Mouse (Mus musculus) effector memory CD4-positive, alpha-beta T cell, adult 7 months (primary cell): Measurements from ENCODE around the gene Psma7. TPM values are rescaled to one million over a fixed set of nuclear protein-coding genes. Genes with fewer than 3 reads are reported as not detected.

Experiments used
- polyA plus RNA-seq: library from polyadenylated mRNA; unstranded; fragments of 100-300 nt; shearing (Covaris generic); gene quantifications from one replicate; pipeline ENCODE4 v1.2.1, GENCODE M21; 2017

The Psma7 gene
- 355 TPM for polyA plus RNA-seq

GRCm38 (mm10) chr2:180042256-180042857 lies at the start of gene Psma7, which contains the start of gene Ss18l1:
TSS of gene Psma7 (minus strand) at chr2:180042433.
TSS of gene Ss18l1 (plus strand) at chr2:180042509.

GRCm38 (mm10) chr2:180070481-180071453 lies 28.5 kb upstream of the Psma7 start, which contains the start of gene Mtg2:
TSS of gene Mtg2 (plus strand) at chr2:180070588.

GRCm38 (mm10) chr2:180024401-180025098 lies 17.7 kb downstream of the Psma7 start, which contains the start of gene Lsm14b:
TSS of gene Lsm14b (plus strand) at chr2:180024987.

Other genes starting within 250 kb of the Psma7 start
- gene Taf4, start 65.8 kb downstream of the Psma7 start, polyA plus RNA-seq, result 16.8 TPM
- gene Lsm14b, start 17.4 kb downstream of the Psma7 start, polyA plus RNA-seq, result 5.2 TPM
- gene Ss18l1, start 76 bp upstream of the Psma7 start, polyA plus RNA-seq, result 4.0 TPM
- 38.8 TPM for gene Mtg2, start 28.2 kb upstream of the Psma7 start, polyA plus RNA-seq
- gene Hrh3, start 62.1 kb upstream of the Psma7 start, polyA plus RNA-seq, result not detected
- 35.2 TPM for gene Osbpl2, start 76.9 kb upstream of the Psma7 start, polyA plus RNA-seq
- 163 TPM for gene Adrm1, start 129.1 kb upstream of the Psma7 start, polyA plus RNA-seq
- gene Lama5, start 183.4 kb upstream of the Psma7 start, polyA plus RNA-seq, result not detected
- 785 TPM for gene Rps21, start 214.9 kb upstream of the Psma7 start, polyA plus RNA-seq
- gene Cables2, start 231.1 kb upstream of the Psma7 start, polyA plus RNA-seq, result 75.3 TPM
- not detected for gene Rbbp8nl, start 247.4 kb upstream of the Psma7 start, polyA plus RNA-seq